Comparison of ENCODE assay signal across 31 mouse cellular contexts in the genomic region with DNA sequence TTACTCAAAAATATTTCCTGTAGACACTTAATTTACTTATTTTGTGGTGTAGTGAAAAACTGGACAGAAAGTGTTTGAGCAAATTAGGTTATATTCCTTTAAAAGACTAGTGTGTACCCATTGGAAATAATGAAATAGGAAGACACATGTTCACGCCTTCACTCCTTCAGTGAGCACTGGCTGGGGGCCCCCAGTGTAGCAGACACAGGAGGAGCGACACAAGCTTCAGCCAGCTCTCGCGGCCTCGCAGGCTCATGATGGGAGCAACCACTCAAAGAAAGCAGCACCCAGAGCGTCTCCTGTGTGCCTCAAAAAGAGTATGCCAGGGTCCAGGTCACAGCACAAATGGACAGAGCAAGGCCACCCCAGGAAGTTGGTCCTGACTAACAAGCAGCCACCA. TPM values are rescaled to one million over a fixed set of nuclear protein-coding genes. Genes with fewer than 3 reads are reported as not detected.
"Had no signal": no experiment of that assay in that cellular context is flagged by ENCODE, and none has a peak within 500 bp of the region (broad histone marks: within the 10 kb centered on the region; RNA-seq: fewer than 3 reads in every experiment).

No protein-coding gene starts in this region.

- H3K36me3 ChIP-seq: heart, embryonic 10.5 days; intestine, embryonic 15.5 days; kidney, embryonic 15.5 days; limb, embryonic 10.5 days; liver, embryonic 13.5 days; liver, embryonic 15.5 days had no signal

- ATAC-seq: hindbrain, embryonic 16.5 days; inflammation-experienced regulatory T-cells, adult 6 months; intestine, embryonic 15.5 days; intestine, postnatal 0 days had no signal

- H3K4me3 ChIP-seq: gastrocnemius, adult 2 months; heart, embryonic 10.5 days; heart, embryonic 12.5 days; hindbrain, embryonic 12.5 days; intestine, embryonic 15.5 days; kidney, embryonic 15.5 days; left cerebral cortex, adult 2 months; limb, embryonic 10.5 days; limb, embryonic 12.5 days; liver, embryonic 13.5 days; liver, embryonic 15.5 days had no signal

- H3K4me2 ChIP-seq: heart, embryonic 12.5 days; hindbrain, embryonic 12.5 days; hindbrain, embryonic 14.5 days; intestine, embryonic 15.5 days; kidney, embryonic 15.5 days; limb, embryonic 12.5 days; liver, embryonic 11.5 days; liver, embryonic 13.5 days; liver, embryonic 15.5 days had no signal

- DNase-seq: gastrocnemius, adult 2 months; gastrocnemius, postnatal 10 days; gastrocnemius, postnatal 25 days; heart, adult 18-20 months; heart, postnatal 10 days; heart, postnatal 4 days; kidney, adult 18-20 months; kidney, adult 8-10 months; kidney, postnatal 10 days; kidney, postnatal 25 days; kidney, postnatal 4 days; liver; liver, embryonic 13.5 days had no signal

- H3K9me3 ChIP-seq: heart, embryonic 10.5 days; heart, embryonic 12.5 days; hindbrain, embryonic 12.5 days; intestine, embryonic 15.5 days; kidney, embryonic 15.5 days; limb, embryonic 10.5 days; limb, embryonic 12.5 days; liver, embryonic 13.5 days; liver, embryonic 15.5 days had no signal

- H3K9ac ChIP-seq: heart, embryonic 12.5 days; hindbrain, embryonic 12.5 days; hindbrain, embryonic 14.5 days; intestine, embryonic 15.5 days; kidney, embryonic 15.5 days; limb, embryonic 12.5 days; liver, embryonic 13.5 days; liver, embryonic 15.5 days had no signal

- H3K27me3 ChIP-seq: heart, embryonic 12.5 days; hindbrain, embryonic 12.5 days; intestine, embryonic 15.5 days; kidney, embryonic 15.5 days; limb, embryonic 12.5 days; liver, embryonic 13.5 days; liver, embryonic 15.5 days had no signal

- H3K27ac ChIP-seq: gastrocnemius, adult 2 months; heart, embryonic 10.5 days; hindbrain, embryonic 12.5 days; hindbrain, embryonic 14.5 days; intestine, embryonic 15.5 days; kidney, embryonic 15.5 days; left cerebral cortex, adult 2 months; limb, embryonic 10.5 days; limb, embryonic 12.5 days; liver, embryonic 13.5 days; liver, embryonic 15.5 days had no signal

RNA-seq across cellular contexts. Expression of a gene that starts 41.6 kb away (rescaled TPM):
- total RNA-seq: gastrocnemius, adult 2 months; gastrocnemius, postnatal 10 days; gastrocnemius, postnatal 25 days; gastrocnemius, postnatal 4 days; granulocyte monocyte progenitor cell, adult 5-6 weeks; heart, adult 18-20 months; heart, adult 8-10 months; heart, postnatal 25 days; heart, postnatal 4 days had no signal
- polyA plus RNA-seq: liver, embryonic 15.5 days had no signal

RNA-seq across cellular contexts. Expression of a gene that starts 50.4 kb away (rescaled TPM):
- total RNA-seq: gastrocnemius, adult 2 months; gastrocnemius, postnatal 25 days; gastrocnemius, postnatal 4 days; heart, postnatal 10 days had no signal
- polyA plus RNA-seq: liver, embryonic 15.5 days had no signal
